Mouse (Mus musculus) bone marrow, adult 2 months (tissue): ENCODE measurements around the gene Srbd1.

Experiments used
- CTCF ChIP-seq: fragments of 200-500 bp; IDR thresholded peaks from 2 replicates; pipeline ENCODE4 v1.5.1; 2011; ENCODE audit warnings: low read length, control low read depth; ENCODE audit not compliant: control insufficient read depth, insufficient read depth
- POLR2A ChIP-seq: fragments of 200-500 bp; IDR thresholded peaks from 2 replicates; pipeline ENCODE4 v1.6.1; 2011; ENCODE audit warnings: low read depth, mild to moderate bottlenecking, control low read depth, low read length, borderline replicate concordance; ENCODE audit not compliant: control insufficient read depth

DNA sequence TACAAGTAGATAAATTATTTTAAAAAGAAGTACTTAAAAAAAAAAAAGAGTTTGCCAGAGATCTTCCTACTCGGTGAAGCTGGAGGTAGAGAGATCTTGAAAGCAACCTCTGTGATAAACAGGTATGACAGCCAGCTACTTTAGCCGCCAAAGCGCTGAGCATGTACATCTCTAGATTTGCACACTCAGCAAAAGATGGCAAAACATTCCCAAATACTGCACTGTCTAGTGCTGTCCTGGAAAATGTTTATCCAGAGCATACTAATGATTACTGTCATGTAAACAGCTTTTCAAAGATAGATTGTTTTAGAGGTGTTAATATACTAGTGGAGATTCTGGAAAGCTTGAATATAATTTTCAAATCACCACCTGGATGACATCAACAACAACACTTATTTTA lies 109.4 kb downstream of the Srbd1 start:
- TF ChIP-seq CTCF (no peak), POLR2A (no peak)
